Mouse (Mus musculus): ENCODE results near the gene Hyou1.
"Not testable (repeated sequence)": the region's sequence is repeated elsewhere in the genome, so short reads cannot be mapped to it uniquely, and the experiment has no call there.

The Hyou1 gene

DNA sequence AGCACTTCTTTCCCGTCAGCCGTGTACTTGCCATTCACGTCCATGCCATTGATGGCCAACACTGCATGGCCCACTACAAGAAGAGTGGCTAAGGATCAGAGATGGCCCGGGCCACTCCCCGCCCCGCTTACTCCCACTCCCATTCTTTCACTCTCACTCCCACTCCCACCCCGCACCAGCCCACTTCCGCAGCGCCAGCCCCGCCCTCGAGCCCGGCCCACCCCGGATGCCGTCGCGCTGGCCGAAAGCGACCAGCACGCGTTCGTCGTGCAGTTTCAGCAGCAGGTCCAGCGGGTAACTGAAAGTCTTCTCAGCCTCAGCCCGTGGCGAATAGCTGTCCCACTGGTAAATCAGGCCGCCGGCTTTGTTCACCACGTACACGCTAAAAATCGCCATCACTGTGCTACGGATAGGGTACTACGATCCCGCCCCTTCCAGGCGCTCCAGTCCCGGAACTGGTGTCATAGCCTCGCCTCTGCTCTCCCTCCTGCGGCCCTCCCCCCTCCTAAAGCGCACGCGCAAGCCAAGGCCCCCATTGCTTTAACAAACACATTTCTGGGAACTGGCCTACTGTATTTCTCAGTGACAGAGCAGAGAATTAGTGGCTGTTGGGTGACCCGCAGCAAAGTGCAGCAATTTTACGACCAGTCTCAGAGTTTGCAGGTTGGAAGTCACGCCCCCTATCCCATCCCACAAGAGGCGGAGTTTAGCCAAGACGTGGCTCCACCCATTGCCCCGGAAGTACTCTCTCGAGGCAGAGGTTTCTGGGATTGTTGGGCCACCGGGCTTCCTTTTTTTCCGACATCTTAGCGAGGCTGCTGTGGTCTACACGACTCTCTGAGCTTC lies 27.8 kb downstream of the Hyou1 start, which contains the start of the genes Rps25 and Trappc4:
Gene Rps25, plus strand, starts transcription at position 234 of the 846 bp plus-strand sequence.
Gene Trappc4, minus strand, starts transcription at position 695 of the 846 bp plus-strand sequence.
- DNase-seq = peak; percentile 96 to 97

DNA sequence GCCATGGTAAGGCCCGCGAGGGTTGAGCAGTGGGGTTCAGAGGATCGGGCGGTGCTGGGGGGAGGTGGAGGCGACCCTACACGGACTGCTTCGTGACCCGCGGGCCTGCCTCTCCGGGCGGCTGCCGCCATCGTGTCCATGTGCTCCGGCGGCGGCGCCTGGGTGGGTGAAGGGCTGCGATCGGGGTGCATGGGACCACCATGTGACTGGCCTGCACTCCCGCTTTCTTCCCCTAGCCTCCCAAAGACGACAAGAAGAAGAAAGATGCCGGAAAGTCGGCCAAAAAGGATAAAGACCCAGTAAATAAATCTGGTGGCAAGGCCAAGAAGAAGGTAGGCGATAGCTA lies 28.4 kb downstream of the Hyou1 start:
- no peak for DNase-seq

DNA sequence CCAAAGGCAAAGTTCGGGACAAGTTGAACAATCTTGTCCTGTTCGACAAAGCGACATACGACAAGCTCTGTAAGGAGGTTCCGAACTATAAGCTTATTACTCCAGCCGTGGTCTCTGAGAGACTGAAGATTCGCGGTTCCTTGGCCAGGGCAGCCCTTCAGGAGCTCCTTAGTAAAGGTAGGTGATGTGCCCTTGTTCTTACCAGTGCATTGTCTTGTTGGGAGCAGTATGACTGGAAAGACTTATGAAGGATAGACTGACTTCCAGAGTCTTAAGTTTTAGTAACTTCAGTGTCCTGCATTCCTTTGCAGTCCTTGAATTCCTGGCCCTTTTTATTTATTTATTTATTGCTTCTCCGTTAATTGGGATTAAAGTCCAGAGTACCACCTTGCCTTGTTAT lies 29.4 kb downstream of the Hyou1 start:
- DNase-seq = not testable (repeated sequence)

DNA sequence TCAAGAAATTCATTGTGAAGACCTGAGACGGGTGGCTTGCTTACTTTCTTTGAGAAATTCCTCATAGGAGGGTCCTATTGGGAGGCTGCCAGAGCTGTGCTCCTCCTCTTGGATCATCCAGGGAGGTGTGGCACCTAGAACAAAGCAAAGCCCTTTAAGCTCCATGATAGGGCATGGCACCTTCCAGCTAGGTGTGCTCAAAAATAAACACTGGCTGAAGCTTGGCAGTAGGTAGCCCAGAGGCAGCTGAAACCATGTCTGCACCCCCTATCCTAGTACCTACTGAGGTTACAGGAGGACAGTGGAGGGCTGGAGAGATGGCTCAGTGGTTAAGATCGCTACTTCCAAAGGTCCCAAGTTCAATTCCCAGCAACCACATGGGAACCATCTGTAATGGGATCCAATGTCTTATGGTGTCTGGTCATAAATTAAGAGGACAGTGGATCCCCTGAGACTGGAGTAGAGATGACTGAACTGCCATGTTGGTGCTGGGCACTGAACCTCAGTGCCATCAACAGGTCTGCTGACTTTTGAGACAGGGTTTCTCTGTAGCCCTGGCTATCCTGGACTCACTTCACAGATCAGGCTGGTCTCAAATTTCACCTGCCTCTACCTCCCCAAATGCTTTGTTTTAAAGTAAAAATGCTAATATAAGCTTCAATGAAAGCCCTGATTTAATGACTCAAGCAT lies 31.5 kb downstream of the Hyou1 start:
- DNase-seq = peak in 1 of 2 experiments; percentile 23

DNA sequence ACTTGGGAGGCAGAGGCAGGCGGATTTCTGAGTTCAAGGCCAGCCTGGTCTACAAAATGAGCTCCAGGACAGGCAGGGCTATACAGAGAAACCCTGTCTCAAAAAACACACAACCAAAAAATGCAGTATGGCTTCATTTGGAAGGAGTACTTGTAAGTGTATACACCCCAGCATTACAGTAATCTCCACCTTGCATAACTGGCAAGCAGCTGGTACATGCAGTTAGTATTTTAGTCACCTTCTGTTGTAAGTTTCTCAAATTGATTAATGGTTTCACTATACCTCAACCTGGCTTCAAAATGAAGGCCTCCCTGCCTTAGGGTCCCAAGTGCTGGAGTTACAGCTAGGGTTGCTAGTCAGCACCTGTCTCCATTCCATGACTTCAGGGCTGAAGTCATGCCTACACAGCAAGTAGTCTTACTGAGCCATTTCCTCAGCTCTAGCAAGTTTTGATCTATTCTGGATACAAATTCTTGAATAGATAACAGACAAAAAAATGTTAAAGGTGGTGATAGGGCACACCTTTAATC lies 32.4 kb downstream of the Hyou1 start:
- DNase-seq = no peak

DNA sequence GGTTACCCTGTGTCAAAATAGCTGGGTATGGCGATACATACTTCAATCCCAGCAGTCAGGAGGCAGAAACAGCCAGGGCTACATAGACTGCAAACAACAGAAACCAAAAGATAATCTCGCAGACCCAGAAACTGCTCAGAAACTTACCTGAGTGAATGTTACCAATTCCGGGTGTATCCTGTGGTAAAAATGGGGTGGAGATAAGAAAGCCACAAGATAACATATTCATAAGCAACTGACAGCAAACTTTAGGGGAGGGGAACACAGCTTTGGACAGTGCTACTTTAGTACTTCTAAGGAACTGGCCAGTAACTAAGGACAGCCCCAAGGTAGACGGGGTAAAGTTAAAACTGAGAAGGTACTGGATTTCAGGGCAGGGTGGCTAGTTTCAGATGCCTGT lies 33.0 kb downstream of the Hyou1 start:
- DNase-seq = no peak

DNA sequence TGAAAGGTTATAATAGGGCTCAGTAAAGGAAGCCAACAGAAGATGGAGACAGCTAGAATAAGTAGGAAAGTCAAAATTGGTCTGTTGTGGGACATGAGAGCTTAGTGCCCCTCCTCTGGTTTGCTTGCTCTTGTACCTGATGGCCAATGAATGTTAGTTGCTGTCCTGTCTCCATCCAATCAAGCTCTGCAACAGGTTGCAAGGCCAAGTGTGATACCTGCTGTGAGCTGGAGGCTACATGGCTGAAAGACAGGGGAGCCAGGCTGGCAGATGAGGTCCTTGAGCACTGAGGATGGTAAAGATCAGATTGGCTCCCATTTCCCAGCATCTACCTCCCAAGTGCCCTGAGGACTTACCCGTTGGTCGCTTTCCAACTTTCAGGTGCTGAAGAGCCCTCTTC lies 33.5 kb downstream of the Hyou1 start:
- no peak for DNase-seq

DNA sequence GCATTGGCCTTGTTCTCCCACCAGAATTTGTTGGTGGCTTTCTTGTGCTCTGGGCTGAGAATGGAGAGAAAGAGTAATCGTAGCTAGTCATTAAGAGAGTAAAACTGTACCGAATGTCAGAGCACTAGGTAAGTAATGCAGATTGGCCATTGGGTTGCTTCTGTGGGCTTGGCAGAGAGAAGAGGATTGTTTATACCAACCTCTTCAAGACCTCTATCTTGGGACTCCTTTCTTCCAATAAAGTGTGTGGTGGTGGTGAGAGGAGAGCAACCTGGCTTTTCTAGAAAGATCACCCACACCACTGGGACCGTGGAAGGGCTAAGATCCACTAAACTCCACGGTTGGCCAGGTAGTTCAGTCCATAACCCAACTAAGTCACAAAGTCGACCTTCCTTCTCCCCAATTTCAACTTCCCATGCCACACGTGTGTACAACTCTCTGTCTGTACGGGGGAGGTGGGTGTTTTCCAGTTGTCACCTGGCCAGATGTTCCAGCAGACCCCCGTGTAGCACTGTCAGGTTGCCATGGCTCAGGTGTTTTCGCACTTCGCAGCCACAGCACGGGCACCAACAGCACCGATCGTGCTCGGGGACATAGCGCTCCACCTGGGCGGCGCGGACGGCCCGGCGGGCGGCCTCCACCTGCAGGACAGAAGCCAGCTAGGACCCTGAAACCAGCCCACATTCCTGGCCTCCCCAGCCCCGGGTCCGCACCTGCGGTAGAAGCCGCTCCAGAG lies 38.0 kb downstream of the Hyou1 start:
- DNase-seq = no peak

DNA sequence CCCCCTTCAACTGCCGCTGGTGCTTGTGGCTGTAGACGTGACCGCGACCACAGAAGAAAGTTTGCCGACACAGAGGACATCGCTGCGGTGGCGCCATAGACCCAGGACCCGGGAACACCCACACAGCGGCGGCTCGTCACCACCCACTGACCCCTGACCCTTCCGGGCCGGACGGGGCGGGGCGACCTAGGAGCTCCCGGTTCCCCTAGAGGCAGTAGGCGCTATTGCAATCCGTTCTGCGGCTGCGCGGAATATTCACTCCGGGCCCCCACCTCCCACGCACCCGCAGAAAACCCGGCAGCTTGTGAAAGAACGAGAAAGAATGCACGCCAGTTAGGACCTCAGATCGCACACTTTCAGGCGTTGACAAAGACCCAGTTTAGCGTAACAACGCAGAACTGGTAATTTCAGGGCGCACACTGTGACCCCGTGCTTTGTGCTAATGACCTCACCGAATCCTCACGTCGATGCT lies 38.6 kb downstream of the Hyou1 start:
- DNase-seq = peak; percentile 98 to 99

DNA sequence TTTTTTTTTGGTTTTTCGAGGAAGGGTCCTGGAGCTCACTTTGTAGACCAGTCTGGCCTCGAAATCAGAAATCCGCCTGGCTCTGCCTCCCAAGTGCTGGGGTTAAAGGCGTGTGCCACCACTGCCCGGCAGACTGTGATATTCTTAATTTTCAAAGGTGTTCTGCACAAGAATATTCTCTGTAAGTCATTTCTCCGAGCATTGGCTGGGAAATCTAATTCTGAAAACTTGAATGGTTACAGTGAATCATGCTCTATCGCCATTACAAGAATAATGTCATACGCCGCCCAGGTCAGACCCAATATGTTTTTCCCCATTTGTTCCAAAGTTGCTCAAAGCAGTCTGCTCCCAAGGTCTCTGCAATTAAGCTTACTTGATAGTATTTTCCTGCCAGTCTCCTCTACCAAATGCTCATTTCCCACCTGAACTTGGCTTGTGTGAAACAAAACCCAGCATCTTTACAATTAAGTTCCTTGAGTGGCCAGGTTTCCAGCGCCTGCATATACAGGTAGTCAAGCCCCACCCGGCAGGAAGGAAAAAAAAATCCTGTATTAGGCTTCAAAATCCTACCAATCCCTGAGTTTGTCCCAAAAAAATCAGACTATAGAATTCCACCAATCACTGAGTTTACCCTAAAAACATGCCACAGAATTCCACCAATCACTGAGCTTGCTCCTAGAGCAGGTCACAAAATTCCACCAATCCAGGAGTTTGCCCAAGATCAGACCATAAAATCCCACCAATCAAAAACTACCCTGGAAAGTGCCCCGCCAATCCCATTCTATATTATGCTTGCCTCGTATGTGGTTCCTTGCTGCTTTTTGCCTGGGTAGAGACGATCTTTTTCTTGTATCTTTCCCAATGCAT lies 39.5 kb downstream of the Hyou1 start, which contains the start of gene Ccdc84:
Gene Ccdc84, minus strand, starts transcription at position 51 of the 867 bp plus-strand sequence.
- DNase-seq = no peak

DNA sequence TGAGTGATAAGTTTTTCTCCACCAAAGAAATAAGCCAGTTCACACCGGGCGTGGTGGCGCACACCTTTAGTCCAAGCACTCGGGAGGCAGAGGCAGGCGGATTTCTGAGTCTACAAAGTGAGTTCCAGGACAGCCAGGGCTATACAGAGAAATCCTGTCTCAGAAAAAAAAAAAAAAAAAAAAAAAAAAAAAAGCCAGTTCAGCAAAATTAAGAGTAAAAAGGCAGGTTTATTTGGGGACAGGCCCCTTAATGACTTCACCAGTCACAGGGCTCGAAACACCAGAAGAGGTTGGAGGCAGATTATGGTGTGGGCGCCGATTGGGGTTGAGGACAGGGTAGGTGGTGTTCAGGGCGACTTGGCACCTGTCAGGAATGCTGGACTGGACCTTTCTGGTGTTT lies 40.4 kb downstream of the Hyou1 start:
- DNase-seq = not testable (repeated sequence)

DNA sequence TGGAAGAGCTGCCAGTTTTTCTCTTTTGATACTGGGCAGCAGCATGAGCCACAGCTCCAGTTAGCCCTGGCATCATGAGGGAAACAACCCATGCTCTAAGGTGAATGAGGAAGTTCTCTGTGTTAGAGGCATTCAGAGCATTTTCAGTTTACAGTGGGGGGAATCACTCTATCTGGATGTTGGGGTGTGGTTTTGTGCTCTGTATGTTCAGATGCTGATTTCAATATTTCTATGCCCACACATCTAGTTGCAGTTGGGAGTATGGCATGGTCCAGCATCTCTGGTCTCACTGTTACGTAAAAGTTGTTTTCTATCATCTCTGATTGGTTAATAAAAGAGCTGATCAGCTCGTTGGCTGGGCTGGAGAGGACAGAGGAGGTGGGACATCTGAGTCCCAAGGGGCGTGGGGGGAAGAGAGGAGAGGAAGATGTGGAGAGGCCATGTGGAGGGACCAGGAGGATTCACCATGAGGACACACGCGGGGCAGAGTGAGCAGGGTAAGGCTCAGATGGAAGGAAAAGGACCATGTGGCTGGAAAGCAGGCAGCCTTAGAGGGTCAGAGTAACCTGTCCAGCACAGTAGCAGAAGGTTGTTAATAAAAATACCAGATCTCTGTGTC lies 41.1 kb downstream of the Hyou1 start:
- no peak for DNase-seq

DNA sequence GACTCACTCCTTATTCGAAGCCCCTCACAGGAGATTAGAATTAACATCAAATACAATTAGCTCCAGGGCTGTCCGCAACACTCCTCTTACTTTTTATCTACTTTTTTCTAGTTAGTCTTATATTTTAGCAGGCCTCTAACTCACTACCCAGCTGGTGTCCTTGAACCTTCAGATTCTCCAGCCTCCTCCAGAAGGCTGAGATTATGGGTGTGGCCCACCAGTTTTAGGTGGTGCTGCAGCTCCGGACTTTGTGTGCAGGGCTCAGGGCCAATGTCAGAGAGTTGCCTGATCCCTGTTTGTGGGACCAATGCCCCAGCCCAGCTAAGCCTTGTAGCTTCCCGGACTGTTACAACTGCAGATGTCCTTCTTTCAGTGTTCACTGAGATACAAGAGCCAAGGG lies 44.3 kb downstream of the Hyou1 start:
- DNase-seq = no peak

DNA sequence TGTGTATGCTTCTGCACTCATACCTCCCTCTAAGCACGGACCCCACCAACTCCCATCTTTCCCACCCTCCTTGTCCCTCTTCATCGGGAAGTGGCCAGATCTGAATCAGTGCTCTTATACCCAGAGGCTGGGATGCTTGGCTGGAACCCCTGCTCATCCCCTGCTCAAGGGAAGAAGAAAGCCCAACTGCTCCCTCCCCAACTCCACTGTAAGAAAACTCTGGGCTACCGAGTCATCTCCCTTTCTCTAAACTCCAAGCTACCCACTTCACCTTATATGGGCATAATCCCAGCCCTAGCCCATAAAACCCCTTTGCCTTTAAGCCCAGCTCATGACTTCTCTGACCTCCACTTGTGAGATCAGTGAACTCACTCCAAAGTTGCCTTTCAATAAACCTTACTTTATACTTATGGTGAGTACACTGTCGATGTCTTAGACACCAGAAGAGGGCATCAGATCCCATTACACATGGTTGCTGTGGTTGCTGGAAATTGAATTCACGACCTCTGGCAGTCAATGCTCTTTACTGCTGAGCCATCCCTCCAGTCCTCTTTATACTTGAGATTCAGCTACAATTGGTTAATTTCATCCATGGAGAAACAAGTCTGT lies 53.4 kb downstream of the Hyou1 start:
- DNase-seq = no peak

DNA sequence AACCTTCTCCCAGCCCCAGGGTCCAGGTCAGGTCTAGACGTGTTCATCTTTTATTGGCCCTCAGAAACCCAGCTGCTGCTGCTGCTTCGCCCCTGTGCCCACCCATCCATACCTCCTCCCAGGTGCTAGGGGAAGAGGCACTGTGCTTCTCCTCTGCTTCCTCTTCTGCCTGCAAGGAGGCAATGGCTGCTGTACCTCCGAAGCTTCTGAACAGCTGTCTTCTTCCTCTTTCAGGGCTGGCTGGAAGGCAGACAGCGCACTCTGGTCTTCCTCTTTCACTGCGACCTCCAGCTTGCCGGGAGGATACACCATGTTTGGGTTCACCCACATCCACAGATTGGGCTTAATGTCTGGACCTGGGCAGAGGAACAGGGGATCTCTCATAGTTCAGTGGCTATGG lies 56.5 kb downstream of the Hyou1 start:
- DNase-seq = no peak

DNA sequence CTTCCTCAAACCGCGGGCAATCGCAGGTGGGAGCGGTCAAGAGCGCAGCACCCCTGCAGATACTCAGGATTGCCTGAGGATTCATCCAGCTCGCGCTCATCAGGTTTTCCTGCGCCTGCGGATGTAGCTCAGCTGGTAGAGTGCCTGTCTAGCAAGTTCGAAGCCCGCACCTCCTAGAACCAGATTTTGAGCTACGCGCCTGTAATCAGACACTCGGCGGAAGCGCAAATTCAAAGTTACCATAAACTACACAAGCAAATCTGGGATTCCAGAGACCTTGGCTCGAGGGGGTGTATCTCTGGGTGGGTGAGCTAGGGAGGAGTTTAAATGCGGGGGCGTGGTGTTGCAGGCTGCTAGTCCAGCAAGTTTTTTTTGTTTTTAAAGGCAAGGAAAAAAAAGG lies 61.7 kb downstream of the Hyou1 start, which contains the start of gene Foxr1:
Gene Foxr1, minus strand, starts transcription at position 176 of the 400 bp plus-strand sequence.
- no peak for DNase-seq
